Mouse (Mus musculus) CH12.LX (cell line): ENCODE measurements around the gene Caln1. TPM values are rescaled to one million over a fixed set of nuclear protein-coding genes. Genes with fewer than 3 reads are reported as not detected.

Experiments used
- DNase-seq: peaks from one replicate; pipeline ENCODE4 v3.0.0-alpha.2; 2013; ENCODE audit errors: extremely low read depth
- H3K27ac ChIP-seq: 2 replicates; pipeline ENCODE4 v1.5.1; 2012; ENCODE audit warnings: low read depth, mild to moderate bottlenecking, control low read depth, moderate library complexity; ENCODE audit not compliant: insufficient read depth
- H3K27me3 ChIP-seq: replicated peaks from 2 replicates; pipeline ENCODE3; 2012; ENCODE audit warnings: inconsistent platforms
- H3K36me3 ChIP-seq, 2 experiments: replicated peaks in 1 of 2; 2 replicates each; pipeline versions ENCODE3 to v1.6.1; 2012; ENCODE audit warnings: inconsistent platforms in 1 of 2, low read length in 1 of 2, mild to moderate bottlenecking in 1 of 2, mixed read lengths in 1 of 2, moderate library complexity in 1 of 2; ENCODE audit not compliant: control insufficient read depth in 1 of 2, insufficient read depth in 1 of 2
- H3K4me1 ChIP-seq, 2 experiments: 2 replicates each; pipeline ENCODE4 v1.6.1; 2012; ENCODE audit warnings: inconsistent platforms in 1 of 2, moderate library complexity in 1 of 2; ENCODE audit not compliant: insufficient read depth in 2 of 2, control insufficient read depth in 1 of 2
- H3K4me2 ChIP-seq: 2 replicates; pipeline ENCODE4 v1.6.1; 2012; ENCODE audit warnings: low read depth, mild to moderate bottlenecking, control low read depth; ENCODE audit not compliant: poor library complexity, insufficient read depth, severe bottlenecking
- H3K4me3 ChIP-seq, 3 experiments: fragments of 150-350 bp in 1 of 3; sonication (generic) in 1 of 3; replicated peaks in 1 of 3; 2 replicates each; pipeline versions ENCODE3 to v1.5.1; 2011 to 2012; ENCODE audit warnings: low read depth in 2 of 3, low read length in 2 of 3, mild to moderate bottlenecking in 2 of 3, moderate library complexity in 2 of 3, control low read depth in 1 of 3, improper control_type of control experiment in 1 of 3, inconsistent platforms in 1 of 3, mixed read lengths in 1 of 3; ENCODE audit not compliant: poor library complexity in 1 of 3
- H3K79me2 ChIP-seq: replicated peaks from 2 replicates; pipeline ENCODE4 v1.6.1; 2012; ENCODE audit warnings: mild to moderate bottlenecking, moderate library complexity; ENCODE audit not compliant: control insufficient read depth, poor library complexity, insufficient read depth, severe bottlenecking; ENCODE audit errors: extremely low read depth
- H3K9ac ChIP-seq: 2 replicates; pipeline ENCODE4 v1.6.1; 2012; ENCODE audit warnings: low read depth, mild to moderate bottlenecking, control low read depth, moderate library complexity; ENCODE audit not compliant: insufficient read depth
- H3K9me3 ChIP-seq: replicated peaks from 2 replicates; pipeline ENCODE3; 2012; ENCODE audit warnings: low read length, inconsistent platforms, mixed read lengths
- CHD2 ChIP-seq: IDR thresholded peaks from 2 replicates; pipeline ENCODE4 v1.6.1; 2011; ENCODE audit warnings: low read length, improper control_type of control experiment
- E2F4 ChIP-seq: IDR thresholded peaks from 2 replicates; pipeline ENCODE4 v1.6.1; 2011; ENCODE audit warnings: low read depth, low read length, improper control_type of control experiment; ENCODE audit not compliant: insufficient replicate concordance
- EP300 ChIP-seq: IDR thresholded peaks from 2 replicates; pipeline ENCODE4 v1.6.1; 2011; ENCODE audit warnings: low read length, improper control_type of control experiment
- GABPA ChIP-seq: IDR thresholded peaks from 2 replicates; pipeline ENCODE4 v1.6.1; 2012; ENCODE audit warnings: low read depth, low read length, improper control_type of control experiment, inconsistent platforms; ENCODE audit not compliant: insufficient replicate concordance
- IRF4 ChIP-seq: IDR thresholded peaks from 2 replicates; pipeline ENCODE4 v1.6.1; 2014; ENCODE audit warnings: low read depth, mild to moderate bottlenecking, inconsistent platforms, low read length, improper control_type of control experiment
- MAFK ChIP-seq: IDR thresholded peaks from 2 replicates; pipeline ENCODE4 v1.6.1; 2011; ENCODE audit warnings: low read length, improper control_type of control experiment; ENCODE audit not compliant: insufficient replicate concordance
- MAX ChIP-seq: IDR thresholded peaks from 2 replicates; pipeline ENCODE4 v1.6.1; 2011; ENCODE audit warnings: low read length, improper control_type of control experiment
- MAZ ChIP-seq: IDR thresholded peaks from 2 replicates; pipeline ENCODE4 v1.6.1; 2012; ENCODE audit warnings: low read depth, mild to moderate bottlenecking, inconsistent platforms, low read length, improper control_type of control experiment, moderate library complexity
- MEF2A ChIP-seq: IDR thresholded peaks from 2 replicates; pipeline ENCODE4 v1.6.1; 2014; ENCODE audit warnings: low read depth, mild to moderate bottlenecking, inconsistent platforms, low read length, improper control_type of control experiment, borderline replicate concordance
- MYC ChIP-seq: IDR thresholded peaks from 2 replicates; pipeline ENCODE4 v1.6.1; 2011; ENCODE audit warnings: low read depth, mild to moderate bottlenecking, improper control_type of control experiment, low read length
- NRF1 ChIP-seq: IDR thresholded peaks from 2 replicates; pipeline ENCODE4 v1.6.1; 2014; ENCODE audit warnings: low read depth, mild to moderate bottlenecking, inconsistent platforms, low read length, improper control_type of control experiment, moderate library complexity
- PAX5 ChIP-seq: IDR thresholded peaks from 2 replicates; pipeline ENCODE4 v1.6.1; 2012; ENCODE audit warnings: low read length, inconsistent platforms, mixed read lengths
- POLR2A ChIP-seq: IDR thresholded peaks from 2 replicates; pipeline ENCODE4 v1.6.1; 2011; ENCODE audit warnings: low read depth, mild to moderate bottlenecking, improper control_type of control experiment, low read length
- RAD21 ChIP-seq: IDR thresholded peaks from 2 replicates; pipeline ENCODE4 v1.6.1; 2011; ENCODE audit warnings: low read depth, mild to moderate bottlenecking, low read length, improper control_type of control experiment, moderate library complexity
- RCOR1 ChIP-seq: conservative IDR thresholded peaks from 2 replicates; pipeline ENCODE4 v1.6.1; 2012; ENCODE audit warnings: low read depth, mild to moderate bottlenecking, inconsistent platforms, low read length, improper control_type of control experiment
- USF1 ChIP-seq: IDR thresholded peaks from 2 replicates; pipeline ENCODE4 v1.6.1; 2014; ENCODE audit warnings: low read depth, mild to moderate bottlenecking, inconsistent platforms, low read length, improper control_type of control experiment
- USF2 ChIP-seq: conservative IDR thresholded peaks from 2 replicates; pipeline ENCODE4 v1.6.1; 2011; ENCODE audit warnings: low read depth, low read length, improper control_type of control experiment
- dilution Hi-C: fragments of 300-500 bp; cut with MboI; formaldehyde crosslinking; loops from 2 replicates; pipeline ENCODE4 v1.14.3; 2020; ENCODE audit warnings: low sequenced_read_pairs; ENCODE audit not compliant: extremely low pct_unique_long_range_greater_than_20kb, extremely low pct_ligation_motif_present
- in situ Hi-C: fragments of 300-500 bp; cut with MboI; formaldehyde crosslinking; loops from 3 replicates; pipeline ENCODE4 v1.14.3; 2019; ENCODE audit warnings: low sequenced_read_pairs, low pct_ligation_motif_present, low pct_unique_long_range_greater_than_20kb, mixed read lengths
- polyA plus RNA-seq: library from polyadenylated mRNA; unstranded; fragments of >175 nt; gene quantifications from 2 replicates; pipeline ENCODE4 v1.2.1, GENCODE M21; 2012; ENCODE audit warnings: low read depth; ENCODE audit not compliant: insufficient read length
- total RNA-seq, 2 experiments: library from RNA; depleted of rRNA; stranded (reverse); fragments of 300-350 nt in 1 of 2; fragments of >200 nt in 1 of 2; gene quantifications; 2 replicates each; pipeline ENCODE4 v1.2.3; 2012 to 2014

Caln1 gene
- total and polyA plus RNA-seq, 3 experiments: under 0.01 TPM; not detected in 2

DNA sequence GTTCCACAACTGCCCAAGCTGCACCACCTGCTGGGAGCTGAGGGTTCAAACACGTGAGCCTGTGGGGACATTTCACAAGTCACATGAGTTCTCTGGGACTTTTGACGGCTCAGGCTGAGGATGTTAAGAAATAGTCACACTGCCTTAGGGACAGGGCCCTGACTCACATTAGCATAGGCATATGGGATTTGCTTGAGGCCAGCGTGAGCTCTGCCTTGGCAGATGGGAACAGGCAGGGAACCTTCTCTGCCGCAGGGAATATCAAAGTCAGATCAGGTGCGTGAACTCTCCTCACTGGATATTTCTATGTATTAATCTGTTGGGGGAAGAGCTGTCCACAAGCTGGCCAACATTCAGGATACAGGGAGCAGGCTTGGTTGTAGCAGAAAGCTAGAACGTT is 1.0 kb upstream of the Caln1 start:
- Histone ChIP-seq H3K36me3 (no peaks in the 10 kb centered on the region), H3K4me2 (no peak overlapping the region), H3K9me3 (peaks cover 5% of the 10 kb centered on the region), H3K4me1 (no peaks in the 10 kb centered on the region), H3K9ac (no peak overlapping the region), H3K79me2 (no peaks in the 10 kb centered on the region), H3K27me3 (peaks cover 28% of the 10 kb centered on the region), H3K4me3 (no peak overlapping the region), H3K27ac (no peak overlapping the region)
- dilution Hi-C loops: no loop called here
- no peak for DNase-seq
- in situ Hi-C loops: no loop called here
- TF ChIP-seq NRF1: no peak
- TF ChIP-seq MAFK: no peak
- TF ChIP-seq RCOR1: no peak
- TF ChIP-seq MAZ: no peak
- TF ChIP-seq E2F4: no peak
- TF ChIP-seq PAX5: no peak
- no peak for TF ChIP-seq CHD2
- no peak for TF ChIP-seq MEF2A
- TF ChIP-seq MAX: no peak
- no peak for TF ChIP-seq USF1
- TF ChIP-seq GABPA: no peak
- no peak for TF ChIP-seq POLR2A
- no peak for TF ChIP-seq EP300
- TF ChIP-seq USF2: no peak
- TF ChIP-seq MYC: no peak
- TF ChIP-seq IRF4: no peak
- no peak for TF ChIP-seq RAD21

GRCm38 (mm10) chr5:130375411-130375810 is 6.2 kb downstream of the Caln1 start:
- no peaks in the 10 kb centered on the region for H3K4me1 ChIP-seq
- H3K27me3 ChIP-seq: no peaks in the 10 kb centered on the region
- dilution Hi-C loops: no loop called here
- no peaks in the 10 kb centered on the region for H3K79me2 ChIP-seq
- TF ChIP-seq MAX (no peak), RAD21 (no peak)
- no peaks in the 10 kb centered on the region for H3K36me3 ChIP-seq
- in situ Hi-C loops: no loop called here
- DNase-seq: no peak
- no peak overlapping the region for H3K4me3 ChIP-seq
- no peak overlapping the region for H3K27ac ChIP-seq
- no peak overlapping the region for H3K4me2 ChIP-seq
- no peak overlapping the region for H3K9ac ChIP-seq
- no peaks in the 10 kb centered on the region for H3K9me3 ChIP-seq
